Mouse (Mus musculus) erythroid progenitor cell, adult 5-6 weeks (primary cell): ENCODE data around the gene Pou1f1. TPM values are rescaled to one million over a fixed set of nuclear protein-coding genes. Genes with fewer than 3 reads are reported as not detected.

Source experiments
- ATAC-seq: replicated peaks from 2 replicates; pipeline ENCODE4 v1.8.0; 2016; ENCODE audit warnings: moderate number of reproducible peaks, mild to moderate bottlenecking, moderate TSS enrichment, inconsistent platforms; ENCODE audit not compliant: poor library complexity, low FRiP score, severe bottlenecking
- total RNA-seq, 2 experiments: library from RNA; stranded (forward) in 1 of 2; stranded (reverse) in 1 of 2; fragments of 150-400 nt in 1 of 2; fragments of 186-747, 209-891 nt in 1 of 2; gene quantifications; 2 replicates each; pipeline versions ENCODE4 v1.2.3 to v1.2.4; 2015 to 2017; ENCODE audit warnings: low replicate concordance in 2 of 2

The Pou1f1 gene
- total RNA-seq (2015; ENCODE audit: low replicate concordance) (not detected in 2 replicates), total RNA-seq (2017; ENCODE audit: low replicate concordance) (not detected in 2 replicates)

GRCm38 (mm10) chr16:65520211-65520610, at the start of gene Pou1f1:
Pou1f1 (plus strand) TSS chr16:65520511.
- ATAC-seq = no peak

- no peak for ATAC-seq
Measured at GRCm38 (mm10) chr16:65470650-65471049, 49.7 kb upstream of the Pou1f1 start.

DNA sequence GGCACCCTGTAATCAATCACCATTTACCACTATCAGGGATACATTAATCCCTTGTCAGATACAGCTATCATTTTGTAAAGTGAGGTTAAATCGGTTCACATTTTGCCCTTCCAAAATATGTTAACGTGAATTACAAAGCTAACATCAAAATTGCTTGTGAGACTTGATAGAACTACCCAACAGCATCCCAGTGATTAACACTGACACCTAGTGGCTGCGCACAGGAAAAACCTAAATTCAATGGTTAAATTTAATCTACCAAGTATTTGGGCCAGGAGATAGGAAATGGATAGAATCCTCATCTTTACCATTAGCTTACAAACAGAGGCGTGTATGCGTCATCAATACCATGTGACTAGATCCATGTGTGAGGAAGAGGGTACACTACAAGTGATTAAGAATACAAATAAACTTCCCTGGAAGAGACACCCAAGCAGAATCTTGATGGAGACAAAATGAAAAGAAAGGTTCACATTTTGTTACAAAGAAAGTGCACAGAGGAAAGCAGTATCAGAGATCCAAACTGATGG, 47.8 kb upstream of the Pou1f1 start:
- ATAC-seq = no peak

DNA sequence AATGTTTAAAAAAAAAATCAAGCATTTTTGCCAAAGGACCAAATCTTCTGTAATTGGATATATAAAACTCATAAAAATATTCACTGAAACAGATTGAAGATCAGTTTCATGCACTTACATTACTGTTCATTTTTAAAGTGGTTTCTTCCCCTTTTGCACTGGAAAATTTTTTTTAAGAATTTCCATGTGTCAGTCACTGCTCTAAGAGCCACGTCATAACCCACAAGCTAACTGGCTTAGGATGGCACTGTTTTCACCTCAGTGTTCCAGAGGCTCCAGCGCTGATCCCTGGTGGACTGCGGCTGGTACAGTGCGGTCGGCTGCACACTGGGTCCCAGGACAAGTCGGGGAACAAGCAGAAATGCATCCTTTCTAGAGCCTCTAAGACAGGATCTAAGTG, 34.6 kb upstream of the Pou1f1 start:
- ATAC-seq = no peak

- no peak for ATAC-seq
Measured at GRCm38 (mm10) chr16:65496030-65496429, 24.3 kb upstream of the Pou1f1 start.

GRCm38 (mm10) chr16:65497049-65497448, 23.3 kb upstream of the Pou1f1 start:
- ATAC-seq = no peak

DNA sequence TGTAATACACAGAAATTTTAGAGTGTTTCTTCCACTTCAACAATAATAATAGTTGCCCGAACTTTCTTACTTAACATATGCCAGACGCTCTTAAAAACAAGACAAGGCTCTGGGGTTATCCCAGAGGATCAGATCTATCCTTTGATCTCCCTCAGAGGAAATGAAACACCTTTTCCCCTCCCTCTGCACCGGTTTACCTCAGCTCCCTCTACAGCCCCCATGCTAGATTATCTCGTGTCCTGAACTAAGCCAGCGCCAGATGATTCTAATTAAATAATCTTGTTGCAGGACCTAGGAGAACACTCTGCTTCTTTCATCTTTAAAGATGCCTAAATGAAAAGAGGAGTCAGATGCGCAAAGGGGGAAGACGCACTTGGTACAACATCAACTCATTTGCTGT, 6.1 kb upstream of the Pou1f1 start:
- no peak for ATAC-seq

GRCm38 (mm10) chr16:65526004-65526403, 5.7 kb downstream of the Pou1f1 start:
- no peak for ATAC-seq

DNA sequence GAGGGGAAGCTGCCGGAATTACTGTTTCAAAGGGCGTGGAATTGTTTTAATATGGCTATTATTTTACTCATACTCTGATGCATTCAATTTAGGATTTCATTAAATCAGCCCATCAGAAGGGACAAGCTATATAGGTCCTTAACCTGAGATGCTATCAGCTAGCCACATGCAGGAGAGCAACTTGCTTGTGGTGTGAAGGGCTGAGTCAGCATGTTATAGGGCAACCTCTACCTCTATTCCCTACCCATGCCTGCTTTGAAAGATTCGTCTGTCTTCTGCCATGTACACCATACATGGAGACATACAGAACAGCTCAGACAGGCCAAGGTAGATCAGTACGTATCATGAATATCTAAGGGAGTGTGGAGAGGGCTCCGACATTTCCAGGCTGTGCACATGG, 6.4 kb downstream of the Pou1f1 start:
- no peak for ATAC-seq

GRCm38 (mm10) chr16:65529589-65529988, 9.3 kb downstream of the Pou1f1 start:
- ATAC-seq = no peak

- ATAC-seq = no peak
Measured at GRCm38 (mm10) chr16:65531663-65532062, 11.4 kb downstream of the Pou1f1 start.

- no peak for ATAC-seq
Measured at GRCm38 (mm10) chr16:65533315-65533999, 13.1 kb downstream of the Pou1f1 start.

DNA sequence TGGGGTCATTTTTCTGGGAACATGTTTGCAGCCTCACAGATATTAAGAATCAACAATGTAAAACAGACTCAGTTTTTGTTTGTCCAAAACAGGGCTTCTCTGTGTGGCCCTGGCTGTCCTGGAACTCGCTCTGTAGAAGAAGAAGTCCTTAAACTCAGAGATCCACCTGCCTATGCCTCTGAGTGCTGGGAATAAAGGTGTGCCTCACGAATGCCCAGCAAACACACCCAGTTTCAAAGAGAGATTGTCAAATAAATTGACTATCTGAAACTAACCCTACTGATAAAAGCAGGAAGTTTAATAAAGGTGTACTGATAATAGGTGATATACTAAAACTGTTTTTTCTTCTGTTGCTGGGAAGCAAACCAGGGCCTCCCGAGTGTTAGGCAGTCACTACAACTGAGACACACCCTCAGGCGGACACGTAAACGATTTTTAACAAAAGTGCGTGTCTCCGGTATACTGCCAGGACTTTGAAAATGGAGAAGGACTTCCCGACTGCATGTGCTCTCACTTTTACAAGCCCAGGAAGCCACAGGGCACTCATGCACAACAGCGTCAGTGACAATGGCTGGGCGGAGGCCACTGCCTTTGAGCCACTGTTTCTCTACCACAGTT, 23.5 kb downstream of the Pou1f1 start:
- no peak for ATAC-seq

GRCm38 (mm10) chr16:65548960-65549359, 28.6 kb downstream of the Pou1f1 start:
- ATAC-seq = no peak

- ATAC-seq = no peak
Measured at GRCm38 (mm10) chr16:65550814-65551213, 30.5 kb downstream of the Pou1f1 start.

DNA sequence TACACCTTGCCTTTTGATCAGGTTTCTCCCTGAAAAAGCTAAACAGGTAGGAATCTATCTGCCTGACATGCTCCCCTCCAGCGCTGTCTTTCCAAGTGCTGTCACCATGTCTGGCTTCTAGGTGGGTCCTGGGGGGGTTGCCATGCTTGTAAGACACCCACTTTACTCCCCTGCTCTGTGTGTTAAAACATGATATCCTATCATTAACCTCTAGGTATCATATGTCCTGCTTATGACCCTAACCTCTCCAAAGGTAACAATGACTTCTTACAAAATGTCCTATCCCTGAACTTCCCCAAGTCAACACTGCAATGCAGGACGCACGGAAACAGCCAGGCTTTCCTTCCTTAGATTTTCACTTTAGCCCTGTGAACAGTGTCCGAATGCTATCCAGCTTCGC, 34.0 kb downstream of the Pou1f1 start:
- ATAC-seq = no peak

- ATAC-seq = no peak
Measured at GRCm38 (mm10) chr16:65557369-65557768, 37.1 kb downstream of the Pou1f1 start.

- no peak for ATAC-seq
Measured at GRCm38 (mm10) chr16:65559591-65559990, 39.3 kb downstream of the Pou1f1 start.

GRCm38 (mm10) chr16:65560996-65561962, 41.0 kb downstream of the Pou1f1 start:
- ATAC-seq = no peak
